Mouse (Mus musculus) brain, embryonic 14.5 days (tissue): ENCODE data around the gene Tmod1.

ENCODE experiments used
- CTCF ChIP-seq: fragments of 200-500 bp; IDR thresholded peaks from 2 replicates; pipeline ENCODE4 v1.5.1; 2012; ENCODE audit warnings: inconsistent platforms, mild to moderate bottlenecking, moderate library complexity, borderline replicate concordance; ENCODE audit not compliant: insufficient read depth, insufficient read length; ENCODE audit errors: extremely low read depth
- POLR2A ChIP-seq: fragments of 200-500 bp; IDR thresholded peaks from 2 replicates; pipeline ENCODE4 v1.6.1; 2012; ENCODE audit warnings: mild to moderate bottlenecking, inconsistent platforms, borderline replicate concordance; ENCODE audit not compliant: poor library complexity, insufficient read depth, insufficient read length, severe bottlenecking; ENCODE audit errors: extremely low read depth

GRCm38 (mm10) chr4:46137629-46138286 is 99.0 kb downstream of the Tmod1 start:
- TF ChIP-seq CTCF: no peak
- TF ChIP-seq POLR2A: no peak
